Mouse (Mus musculus) c-Kit-positive CD71-positive TER-119-positive erythroid progenitor cells, embryonic 14.5 days (primary cell): ENCODE results near the gene Abhd12b.
A peak's percentile ranks its signal among the peaks of the same experiment; 100 is the strongest.

ENCODE experiments used
- DNase-seq: peaks from one replicate; pipeline ENCODE4 v3.0.0-alpha.2; 2013; ENCODE audit warnings: low spot score

The Abhd12b gene

GRCm38 (mm10) chr12:70153842-70154241 is at the start of gene Abhd12b:
TSS of gene Abhd12b (plus strand) at chr12:70154142.
- DNase-seq: no peak

GRCm38 (mm10) chr12:70104199-70104598 is 49.7 kb upstream of the Abhd12b start:
- no peak for DNase-seq

- DNase-seq: no peak
Measured at GRCm38 (mm10) chr12:70104776-70105420, 49.0 kb upstream of the Abhd12b start.

- no peak for DNase-seq
Measured at GRCm38 (mm10) chr12:70105885-70106284, 48.1 kb upstream of the Abhd12b start.

- DNase-seq: no peak
Measured at GRCm38 (mm10) chr12:70106508-70106907, 47.4 kb upstream of the Abhd12b start.

- no peak for DNase-seq
Measured at GRCm38 (mm10) chr12:70108104-70108503, 45.8 kb upstream of the Abhd12b start.

GRCm38 (mm10) chr12:70109921-70110320 is 44.0 kb upstream of the Abhd12b start:
- no peak for DNase-seq

GRCm38 (mm10) chr12:70110375-70111116 is 43.4 kb upstream of the Abhd12b start:
- DNase-seq: no peak

- peak; percentile 12 for DNase-seq
Measured at GRCm38 (mm10) chr12:70111117-70111366, 42.9 kb upstream of the Abhd12b start.

GRCm38 (mm10) chr12:70111367-70112089 is 42.4 kb upstream of the Abhd12b start:
- peak; percentile 59 for DNase-seq

GRCm38 (mm10) chr12:70112090-70112383 is 41.9 kb upstream of the Abhd12b start:
- DNase-seq: no peak

- DNase-seq: no peak
Measured at GRCm38 (mm10) chr12:70113351-70113750, 40.6 kb upstream of the Abhd12b start, which contains the start of gene Nin. TSS of gene Nin (minus strand) at chr12:70113717.

GRCm38 (mm10) chr12:70117146-70117545 is 36.8 kb upstream of the Abhd12b start:
- DNase-seq: no peak

GRCm38 (mm10) chr12:70118721-70119345 is 35.1 kb upstream of the Abhd12b start:
- no peak for DNase-seq

GRCm38 (mm10) chr12:70119552-70119951 is 34.4 kb upstream of the Abhd12b start:
- DNase-seq: no peak

- DNase-seq: no peak
Measured at GRCm38 (mm10) chr12:70126626-70127025, 27.3 kb upstream of the Abhd12b start.

- DNase-seq: no peak
Measured at GRCm38 (mm10) chr12:70129105-70129504, 24.8 kb upstream of the Abhd12b start.

- no peak for DNase-seq
Measured at GRCm38 (mm10) chr12:70131042-70131675, 22.8 kb upstream of the Abhd12b start.

- no peak for DNase-seq
Measured at GRCm38 (mm10) chr12:70134627-70135235, 19.2 kb upstream of the Abhd12b start.

- DNase-seq: no peak
Measured at GRCm38 (mm10) chr12:70136185-70136756, 17.7 kb upstream of the Abhd12b start.

GRCm38 (mm10) chr12:70137095-70137494 is 16.8 kb upstream of the Abhd12b start:
- no peak for DNase-seq

GRCm38 (mm10) chr12:70137626-70138025 is 16.3 kb upstream of the Abhd12b start:
- DNase-seq: no peak
